Mouse (Mus musculus) megakaryocyte, embryonic 14.5 days (primary cell): ENCODE data around the gene Arl8a. TPM values are rescaled to one million over a fixed set of nuclear protein-coding genes. Genes with fewer than 3 reads are reported as not detected.

Experiments
- H3K27me3 ChIP-seq: replicated peaks from 2 replicates; pipeline ENCODE3; 2012; ENCODE audit warnings: inconsistent platforms
- H3K36me3 ChIP-seq: replicated peaks from 2 replicates; pipeline ENCODE3; 2012; ENCODE audit warnings: low read length, inconsistent platforms, mixed read lengths
- H3K4me1 ChIP-seq: 2 replicates; pipeline ENCODE4 v1.6.1; 2012; ENCODE audit warnings: inconsistent platforms
- H3K4me3 ChIP-seq: replicated peaks from 2 replicates; pipeline ENCODE3; 2012; ENCODE audit warnings: moderate library complexity, mild to moderate bottlenecking, inconsistent platforms
- H3K9me3 ChIP-seq: 2 replicates; pipeline ENCODE4 v1.6.1; 2012; ENCODE audit warnings: inconsistent platforms
- FLI1 ChIP-seq: IDR thresholded peaks from 2 replicates; pipeline ENCODE4 v1.6.1; 2012; ENCODE audit warnings: low read length, inconsistent platforms, mixed read lengths
- GATA1 ChIP-seq: IDR thresholded peaks from 3 replicates; pipeline ENCODE4 v1.6.1; 2012; ENCODE audit warnings: mixed read lengths, low read length, inconsistent platforms, borderline replicate concordance
- polyA plus RNA-seq: library from polyadenylated mRNA; stranded (reverse); fragments of >175 nt; gene quantifications from 2 replicates; pipeline ENCODE4 v1.2.3, GENCODE M21; 2012; ENCODE audit warnings: low replicate concordance; ENCODE audit not compliant: insufficient read depth

The Arl8a gene
- polyA plus RNA-seq, 1 experiment: 96.0 TPM

GRCm38 (mm10) chr1:135147702-135148058, 1.1 kb downstream of the Arl8a start:
- Histone ChIP-seq H3K4me3 (peak overlapping the region; percentile 100), H3K4me1 (peaks cover 70% of the 10 kb centered on the region), H3K9me3 (no peaks in the 10 kb centered on the region), H3K27me3 (no peaks in the 10 kb centered on the region), H3K36me3 (peaks cover 68% of the 10 kb centered on the region)
- TF ChIP-seq FLI1: no peak
- no peak for TF ChIP-seq GATA1

GRCm38 (mm10) chr1:135148476-135148875, 1.9 kb downstream of the Arl8a start:
- peaks cover 66% of the 10 kb centered on the region for H3K36me3 ChIP-seq
- H3K4me3 ChIP-seq: peak overlapping the region; percentile 100
- no peaks in the 10 kb centered on the region for H3K27me3 ChIP-seq
- peaks cover 63% of the 10 kb centered on the region for H3K4me1 ChIP-seq
- TF ChIP-seq FLI1 (no peak), GATA1 (no peak)
- H3K9me3 ChIP-seq: no peaks in the 10 kb centered on the region

DNA sequence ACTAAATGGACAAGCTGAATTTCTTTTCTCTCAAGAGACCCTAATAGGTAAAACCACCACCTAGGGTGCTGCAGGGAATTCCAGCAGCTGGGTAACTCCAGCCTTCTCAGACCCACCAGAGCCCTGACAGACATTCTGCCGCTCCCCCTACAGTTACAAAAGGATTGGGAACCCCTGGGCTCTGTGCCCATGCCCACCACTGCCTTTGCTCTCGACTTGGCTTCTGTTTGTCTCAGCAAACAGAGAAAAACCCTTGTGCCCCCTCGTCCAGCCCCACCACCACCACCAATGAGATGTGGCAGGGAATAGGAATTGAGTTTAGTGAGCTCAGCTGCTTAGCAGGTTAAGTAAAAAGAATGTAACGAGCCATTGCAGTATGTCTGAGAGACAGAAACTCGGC, 2.4 kb downstream of the Arl8a start:
- peaks cover 65% of the 10 kb centered on the region for H3K36me3 ChIP-seq
- H3K4me3 ChIP-seq: no peak overlapping the region
- no peaks in the 10 kb centered on the region for H3K9me3 ChIP-seq
- TF ChIP-seq GATA1 (no peak), FLI1 (no peak)
- H3K4me1 ChIP-seq: peaks cover 60% of the 10 kb centered on the region
- no peaks in the 10 kb centered on the region for H3K27me3 ChIP-seq

DNA sequence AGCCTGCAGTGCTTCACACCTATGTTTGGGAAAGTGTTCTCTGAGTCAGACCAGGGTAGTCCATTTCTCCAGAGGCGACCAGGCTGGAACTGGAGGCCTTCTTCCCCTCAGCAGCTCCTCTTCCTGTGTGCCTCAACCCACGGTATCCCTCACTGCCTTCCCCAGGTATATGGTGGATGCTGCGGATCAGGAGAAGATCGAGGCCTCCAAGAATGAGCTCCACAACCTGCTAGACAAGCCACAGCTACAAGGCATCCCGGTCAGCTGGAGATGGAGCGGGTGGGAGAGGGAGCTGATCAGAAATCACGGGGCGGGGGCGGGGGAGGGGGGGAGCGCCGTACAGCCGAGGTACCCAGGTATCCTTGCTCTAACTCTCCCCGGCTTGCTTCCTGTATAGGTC, 7.4 kb downstream of the Arl8a start:
- Histone ChIP-seq H3K27me3 (peaks cover 6% of the 10 kb centered on the region), H3K4me1 (peaks cover 33% of the 10 kb centered on the region), H3K9me3 (no peaks in the 10 kb centered on the region), H3K36me3 (peaks cover 71% of the 10 kb centered on the region), H3K4me3 (no peak overlapping the region)
- TF ChIP-seq FLI1: no peak
- no peak for TF ChIP-seq GATA1

- peaks cover 33% of the 10 kb centered on the region for H3K4me1 ChIP-seq
- H3K27me3 ChIP-seq: peaks cover 10% of the 10 kb centered on the region
- H3K36me3 ChIP-seq: peaks cover 69% of the 10 kb centered on the region
- H3K4me3 ChIP-seq: no peak overlapping the region
- no peaks in the 10 kb centered on the region for H3K9me3 ChIP-seq
- TF ChIP-seq GATA1 (no peak), FLI1 (no peak)
Measured at GRCm38 (mm10) chr1:135154411-135154959, 7.9 kb downstream of the Arl8a start.

DNA sequence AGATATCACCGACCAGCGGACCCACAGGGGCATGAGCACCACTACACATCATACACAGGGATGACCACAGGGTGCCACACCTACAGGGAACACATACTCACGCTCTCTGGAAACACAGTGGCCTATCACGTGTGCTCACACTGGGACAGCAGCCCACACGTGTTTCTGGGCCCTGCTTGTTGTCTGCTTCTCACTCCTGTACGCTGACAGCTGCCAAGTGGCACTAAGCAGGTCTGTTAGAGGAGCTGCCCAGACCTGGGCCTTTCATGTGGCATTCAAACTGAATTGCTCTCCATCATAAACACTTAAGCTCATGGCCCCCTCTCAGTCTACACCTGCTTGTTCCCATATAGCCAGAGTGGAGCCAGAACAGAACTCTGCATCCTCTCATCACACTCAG, 9.7 kb downstream of the Arl8a start:
- no peak for TF ChIP-seq GATA1
- no peak for TF ChIP-seq FLI1
- H3K4me3 ChIP-seq: peak overlapping the region; percentile 33
- H3K36me3 ChIP-seq: peaks cover 56% of the 10 kb centered on the region
- peaks cover 25% of the 10 kb centered on the region for H3K4me1 ChIP-seq
- H3K27me3 ChIP-seq: peaks cover 25% of the 10 kb centered on the region
- 0 out of 2 replicates have a peak, but pooled peaks cover 6% of the 10 kb centered on the region for H3K9me3 ChIP-seq

GRCm38 (mm10) chr1:135158633-135159032, 12.0 kb downstream of the Arl8a start:
- Histone ChIP-seq H3K9me3 (0 out of 2 replicates have a peak, but pooled peaks cover 9% of the 10 kb centered on the region), H3K27me3 (peaks cover 37% of the 10 kb centered on the region), H3K4me3 (no peak overlapping the region), H3K36me3 (peaks cover 35% of the 10 kb centered on the region), H3K4me1 (peaks cover 10% of the 10 kb centered on the region)
- TF ChIP-seq GATA1 (no peak), FLI1 (no peak)

GRCm38 (mm10) chr1:135159074-135159473, 12.4 kb downstream of the Arl8a start:
- Histone ChIP-seq H3K4me1 (peaks cover 7% of the 10 kb centered on the region), H3K9me3 (0 out of 2 replicates have a peak, but pooled peaks cover 9% of the 10 kb centered on the region), H3K4me3 (no peak overlapping the region), H3K27me3 (peaks cover 37% of the 10 kb centered on the region), H3K36me3 (peaks cover 31% of the 10 kb centered on the region)
- TF ChIP-seq GATA1 (no peak), FLI1 (no peak)

DNA sequence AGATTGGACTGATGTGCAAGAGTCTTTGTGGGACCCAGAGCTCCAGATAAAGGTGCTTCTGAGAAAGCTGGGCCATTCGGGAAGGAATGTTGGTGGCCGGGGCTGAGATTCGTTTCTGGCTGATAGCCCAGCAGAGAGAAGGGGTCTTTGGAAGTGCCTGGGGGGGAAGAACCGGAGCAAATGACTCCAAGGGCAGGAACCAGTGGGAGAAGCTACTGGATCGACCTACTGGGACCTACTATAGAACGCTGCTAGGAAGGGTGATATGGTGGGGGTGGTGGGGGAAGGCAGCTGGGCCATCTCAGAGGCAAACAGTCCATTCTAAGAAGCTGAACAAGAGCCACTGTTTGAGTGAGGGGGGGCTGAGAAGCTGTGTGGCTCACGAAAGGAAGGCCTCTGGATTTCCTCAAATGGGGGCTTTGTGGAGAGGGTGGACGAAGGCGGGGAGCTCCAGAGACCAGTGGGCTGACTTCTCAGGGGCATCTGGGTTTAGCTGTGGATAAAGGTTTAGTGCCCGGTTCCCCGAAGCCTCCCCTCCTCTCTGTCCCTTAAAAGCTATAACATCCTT, 13.0 kb downstream of the Arl8a start:
- Histone ChIP-seq H3K36me3 (peaks cover 25% of the 10 kb centered on the region), H3K27me3 (peaks cover 42% of the 10 kb centered on the region), H3K4me1 (peaks cover 2% of the 10 kb centered on the region), H3K4me3 (no peak overlapping the region), H3K9me3 (0 out of 2 replicates have a peak, but pooled peaks cover 9% of the 10 kb centered on the region)
- TF ChIP-seq FLI1: no peak
- no peak for TF ChIP-seq GATA1

- TF ChIP-seq GATA1 (no peak), FLI1 (no peak)
- Histone ChIP-seq H3K9me3 (0 out of 2 replicates have a peak, but pooled peaks cover 9% of the 10 kb centered on the region), H3K27me3 (peaks cover 46% of the 10 kb centered on the region), H3K4me1 (no peaks in the 10 kb centered on the region; the same call in 1 of the 2 replicates), H3K36me3 (peaks cover 17% of the 10 kb centered on the region), H3K4me3 (no peak overlapping the region)
Measured at GRCm38 (mm10) chr1:135160411-135161050, 13.9 kb downstream of the Arl8a start.
